Mouse (Mus musculus) CH12.LX (cell line): ENCODE results near the gene Pdk2. TPM values are rescaled to one million over a fixed set of nuclear protein-coding genes. Genes with fewer than 3 reads are reported as not detected.

Experiments
- DNase-seq: peaks from one replicate; pipeline ENCODE4 v3.0.0-alpha.2; 2013; ENCODE audit errors: extremely low read depth
- H3K27ac ChIP-seq: 2 replicates; pipeline ENCODE4 v1.5.1; 2012; ENCODE audit warnings: low read depth, mild to moderate bottlenecking, control low read depth, moderate library complexity; ENCODE audit not compliant: insufficient read depth
- H3K27me3 ChIP-seq: replicated peaks from 2 replicates; pipeline ENCODE3; 2012; ENCODE audit warnings: inconsistent platforms
- H3K36me3 ChIP-seq, 2 experiments: replicated peaks in 1 of 2; 2 replicates each; pipeline versions ENCODE3 to v1.6.1; 2012; ENCODE audit warnings: inconsistent platforms in 1 of 2, low read length in 1 of 2, mild to moderate bottlenecking in 1 of 2, mixed read lengths in 1 of 2, moderate library complexity in 1 of 2; ENCODE audit not compliant: control insufficient read depth in 1 of 2, insufficient read depth in 1 of 2
- H3K4me1 ChIP-seq, 2 experiments: 2 replicates each; pipeline ENCODE4 v1.6.1; 2012; ENCODE audit warnings: inconsistent platforms in 1 of 2, moderate library complexity in 1 of 2; ENCODE audit not compliant: insufficient read depth in 2 of 2, control insufficient read depth in 1 of 2
- H3K4me2 ChIP-seq: 2 replicates; pipeline ENCODE4 v1.6.1; 2012; ENCODE audit warnings: low read depth, mild to moderate bottlenecking, control low read depth; ENCODE audit not compliant: poor library complexity, insufficient read depth, severe bottlenecking
- H3K4me3 ChIP-seq, 3 experiments: fragments of 150-350 bp in 1 of 3; sonication (generic) in 1 of 3; replicated peaks in 1 of 3; 2 replicates each; pipeline versions ENCODE3 to v1.5.1; 2011 to 2012; ENCODE audit warnings: low read depth in 2 of 3, low read length in 2 of 3, mild to moderate bottlenecking in 2 of 3, moderate library complexity in 2 of 3, control low read depth in 1 of 3, improper control_type of control experiment in 1 of 3, inconsistent platforms in 1 of 3, mixed read lengths in 1 of 3; ENCODE audit not compliant: poor library complexity in 1 of 3
- H3K79me2 ChIP-seq: replicated peaks from 2 replicates; pipeline ENCODE4 v1.6.1; 2012; ENCODE audit warnings: mild to moderate bottlenecking, moderate library complexity; ENCODE audit not compliant: control insufficient read depth, poor library complexity, insufficient read depth, severe bottlenecking; ENCODE audit errors: extremely low read depth
- H3K9ac ChIP-seq: 2 replicates; pipeline ENCODE4 v1.6.1; 2012; ENCODE audit warnings: low read depth, mild to moderate bottlenecking, control low read depth, moderate library complexity; ENCODE audit not compliant: insufficient read depth
- H3K9me3 ChIP-seq: replicated peaks from 2 replicates; pipeline ENCODE3; 2012; ENCODE audit warnings: low read length, inconsistent platforms, mixed read lengths
- CTCF ChIP-seq, 2 experiments: IDR thresholded peaks in 1 of 2; conservative IDR thresholded peaks in 1 of 2; 2 replicates each; pipeline ENCODE4 v1.5.1; 2011 to 2012; ENCODE audit warnings: low read depth in 2 of 2, low read length in 2 of 2, improper control_type of control experiment in 1 of 2, inconsistent platforms in 1 of 2, mild to moderate bottlenecking in 1 of 2, moderate library complexity in 1 of 2
- GABPA ChIP-seq: IDR thresholded peaks from 2 replicates; pipeline ENCODE4 v1.6.1; 2012; ENCODE audit warnings: low read depth, low read length, improper control_type of control experiment, inconsistent platforms; ENCODE audit not compliant: insufficient replicate concordance
- IRF4 ChIP-seq: IDR thresholded peaks from 2 replicates; pipeline ENCODE4 v1.6.1; 2014; ENCODE audit warnings: low read depth, mild to moderate bottlenecking, inconsistent platforms, low read length, improper control_type of control experiment
- JUND ChIP-seq: conservative IDR thresholded peaks from 2 replicates; pipeline ENCODE4 v1.6.1; 2011; ENCODE audit warnings: low read depth, low read length, improper control_type of control experiment
- MAX ChIP-seq: IDR thresholded peaks from 2 replicates; pipeline ENCODE4 v1.6.1; 2011; ENCODE audit warnings: low read length, improper control_type of control experiment
- MEF2A ChIP-seq: IDR thresholded peaks from 2 replicates; pipeline ENCODE4 v1.6.1; 2014; ENCODE audit warnings: low read depth, mild to moderate bottlenecking, inconsistent platforms, low read length, improper control_type of control experiment, borderline replicate concordance
- RAD21 ChIP-seq: IDR thresholded peaks from 2 replicates; pipeline ENCODE4 v1.6.1; 2011; ENCODE audit warnings: low read depth, mild to moderate bottlenecking, low read length, improper control_type of control experiment, moderate library complexity
- SIN3A ChIP-seq: IDR thresholded peaks from 2 replicates; pipeline ENCODE4 v1.6.1; 2012; ENCODE audit warnings: low read length, improper control_type of control experiment, inconsistent platforms
- SMC3 ChIP-seq: IDR thresholded peaks from 2 replicates; pipeline ENCODE4 v1.6.1; 2011; ENCODE audit warnings: low read depth, low read length, improper control_type of control experiment
- TCF12 ChIP-seq: IDR thresholded peaks from 2 replicates; pipeline ENCODE4 v1.6.1; 2014; ENCODE audit warnings: low read depth, mild to moderate bottlenecking, inconsistent platforms, low read length, improper control_type of control experiment
- USF1 ChIP-seq: IDR thresholded peaks from 2 replicates; pipeline ENCODE4 v1.6.1; 2014; ENCODE audit warnings: low read depth, mild to moderate bottlenecking, inconsistent platforms, low read length, improper control_type of control experiment
- ZKSCAN1 ChIP-seq: IDR thresholded peaks from 2 replicates; pipeline ENCODE4 v1.6.1; 2012; ENCODE audit warnings: low read depth, inconsistent platforms, low read length, improper control_type of control experiment, borderline replicate concordance
- ZMIZ1 ChIP-seq: IDR thresholded peaks from 2 replicates; pipeline ENCODE4 v1.6.1; 2012; ENCODE audit warnings: low read depth, mild to moderate bottlenecking, inconsistent platforms, low read length, improper control_type of control experiment
- dilution Hi-C: fragments of 300-500 bp; cut with MboI; formaldehyde crosslinking; loops from 2 replicates; pipeline ENCODE4 v1.14.3; 2020; ENCODE audit warnings: low sequenced_read_pairs; ENCODE audit not compliant: extremely low pct_unique_long_range_greater_than_20kb, extremely low pct_ligation_motif_present
- in situ Hi-C: fragments of 300-500 bp; cut with MboI; formaldehyde crosslinking; loops from 3 replicates; pipeline ENCODE4 v1.14.3; 2019; ENCODE audit warnings: low sequenced_read_pairs, low pct_ligation_motif_present, low pct_unique_long_range_greater_than_20kb, mixed read lengths
- polyA plus RNA-seq: library from polyadenylated mRNA; unstranded; fragments of >175 nt; gene quantifications from 2 replicates; pipeline ENCODE4 v1.2.1, GENCODE M21; 2012; ENCODE audit warnings: low read depth; ENCODE audit not compliant: insufficient read length
- total RNA-seq, 2 experiments: library from RNA; depleted of rRNA; stranded (reverse); fragments of 300-350 nt in 1 of 2; fragments of >200 nt in 1 of 2; gene quantifications; 2 replicates each; pipeline ENCODE4 v1.2.3; 2012 to 2014

Gene Pdk2
- total and polyA plus RNA-seq, 3 experiments = not detected

GRCm38 (mm10) chr11:95023481-95023880 lies 17.7 kb downstream of the Pdk2 start:
- Histone ChIP-seq H3K4me3 (no peak overlapping the region), H3K36me3 (no peaks in the 10 kb centered on the region), H3K79me2 (no peaks in the 10 kb centered on the region), H3K4me2 (no peak overlapping the region), H3K9ac (no peak overlapping the region), H3K9me3 (peaks cover 14% of the 10 kb centered on the region), H3K27ac (no peak overlapping the region), H3K4me1 (peaks cover 21 to 47% of the 10 kb centered on the region in 2 experiments), H3K27me3 (peaks cover 88% of the 10 kb centered on the region)
- dilution Hi-C loops = no loop called here
- DNase-seq = no peak
- in situ Hi-C loops = no loop called here
- no peak for TF ChIP-seq MAX
- TF ChIP-seq MEF2A = no peak
- no peak for TF ChIP-seq IRF4
- TF ChIP-seq SMC3 = no peak
- no peak for TF ChIP-seq ZMIZ1
- TF ChIP-seq SIN3A = no peak
- no peak for TF ChIP-seq RAD21
- no peak for TF ChIP-seq GABPA

GRCm38 (mm10) chr11:95022237-95022992 lies 18.7 kb downstream of the Pdk2 start:
- Histone ChIP-seq H3K27me3 (peaks cover 89% of the 10 kb centered on the region), H3K27ac (no peak overlapping the region), H3K4me3 (no peak overlapping the region), H3K4me2 (no peak overlapping the region), H3K9ac (no peak overlapping the region), H3K4me1 (peaks cover 21 to 40% of the 10 kb centered on the region in 2 experiments), H3K79me2 (no peaks in the 10 kb centered on the region), H3K36me3 (no peaks in the 10 kb centered on the region), H3K9me3 (peaks cover 14% of the 10 kb centered on the region)
- peak; percentile 41 for DNase-seq
- dilution Hi-C loops = no loop called here
- in situ Hi-C loops = no loop called here
- TF ChIP-seq RAD21 (peak; percentile 30), SMC3 (0 out of 2 replicates have a peak, but pooled peaks have one; percentile 15), USF1 (no peak), CTCF (conservative IDR thresholded peaks at IDR 0.05 in 1 of 2, IDR thresholded peaks at IDR 0.05 in 1 of 2; ENCODE audit: low read depth in 2 of 2, low read length in 2 of 2) (peak; percentile 45 to 57), TCF12 (0 out of 2 replicates have a peak, but pooled peaks have one; percentile 6), SIN3A (no peak), JUND (no peak), ZKSCAN1 (no peak)
